Mouse (Mus musculus) gastrocnemius, adult 2 months (tissue): ENCODE results near the gene Rpl10. TPM values are rescaled to one million over a fixed set of nuclear protein-coding genes. Genes with fewer than 3 reads are reported as not detected.

ENCODE experiments used
- DNase-seq: peaks from one replicate; pipeline ENCODE4 v3.0.0; 2022
- H3K27ac ChIP-seq: fragments of 200-600 bp; 2 replicates; pipeline ENCODE4 v1.8.1; 2022; ENCODE audit warnings: mild to moderate bottlenecking
- H3K4me3 ChIP-seq: fragments of 200-600 bp; 2 replicates; pipeline ENCODE4 v1.8.1; 2022; ENCODE audit warnings: mild to moderate bottlenecking, moderate library complexity
- CTCF ChIP-seq: fragments of 200-600 bp; IDR thresholded peaks from 2 replicates; pipeline ENCODE4 v1.8.1; 2022; ENCODE audit warnings: antibody characterized with exemption, mild to moderate bottlenecking, moderate library complexity
- intact Hi-C: fragments of 180-260 bp; cut with DNase I; formaldehyde crosslinking; loops from one replicate; pipeline ENCODE4 v1.15.1; 2025
- long read RNA-seq, 2 experiments: library from polyadenylated mRNA; stranded (forward); transcript quantifications; one replicate each; pipeline ENCODE4 v2.0.0; 2021
- total RNA-seq, 2 experiments: library from RNA; stranded (reverse); gene quantifications; 2 replicates each; pipeline ENCODE4 v1.2.3; 2021

The Rpl10 gene
- total RNA-seq, result 100 to 1,000 TPM; 165 to 212 TPM
- long read RNA-seq, experiment 1, partial matches to known transcripts, result 3 of 8 reads
- long read RNA-seq, experiment 1, other reads (novel, unspliced or antisense), result 2 of 8 reads
- long read RNA-seq, experiment 2, partial matches to known transcripts, result 1 of 6 reads
- long read RNA-seq, experiment 2, other reads (novel, unspliced or antisense), result 3 of 6 reads

DNA sequence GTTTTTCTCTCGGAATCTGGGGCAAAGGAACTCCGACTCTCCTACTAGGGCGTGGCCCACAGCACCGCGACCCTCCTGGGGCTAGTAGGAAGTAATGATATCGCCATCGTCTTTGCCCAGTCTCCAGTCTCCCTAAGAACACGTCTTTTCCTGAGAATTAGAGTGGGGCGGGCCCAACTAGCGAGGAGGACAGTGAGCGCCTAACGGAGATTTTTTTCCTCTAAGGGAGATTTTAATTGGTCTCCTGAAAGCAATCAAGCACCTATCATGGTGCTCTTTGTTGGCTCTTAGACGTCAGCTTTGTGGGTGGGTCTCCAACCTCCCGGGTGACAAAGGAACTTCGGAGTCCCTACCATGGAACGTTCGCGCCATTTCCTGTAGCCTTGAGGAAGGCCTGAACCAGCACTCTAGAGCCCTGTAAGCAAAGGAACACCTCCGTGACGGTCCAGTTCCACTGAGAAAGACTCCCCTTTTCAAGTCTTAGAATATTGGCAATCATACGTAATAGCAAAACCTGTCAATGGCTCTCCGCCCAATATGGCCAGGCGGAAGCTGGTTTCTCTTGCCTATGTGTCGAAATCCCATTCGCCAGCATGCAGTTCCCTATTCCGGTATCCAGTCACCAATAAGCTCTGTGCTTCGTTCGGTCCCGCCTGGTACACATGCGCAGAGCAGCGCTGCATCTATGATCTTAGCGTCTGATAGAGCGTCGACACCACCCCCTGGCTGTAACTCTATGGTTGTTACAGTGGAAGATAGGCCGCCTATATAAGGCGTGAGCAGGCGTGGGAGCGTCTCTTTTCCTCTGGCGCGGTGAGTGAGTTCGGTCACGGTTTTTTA, at the start of gene Rpl10:
TSS of gene Rpl10 (plus strand) at position 751 of the 840 bp plus-strand sequence.
- peak; percentile 94 for DNase-seq
- peak within 1 kb of the TSS; percentile 79 for H3K4me3 ChIP-seq
- peak within 1 kb of the TSS; percentile 99 for H3K27ac ChIP-seq
- TF ChIP-seq CTCF, result peak; percentile 42
- intact Hi-C loops, result loop anchor here (5.0 kb wide), 1 partner anchor 42 kb away; the partner anchor contains the start of gene Fam50a

DNA sequence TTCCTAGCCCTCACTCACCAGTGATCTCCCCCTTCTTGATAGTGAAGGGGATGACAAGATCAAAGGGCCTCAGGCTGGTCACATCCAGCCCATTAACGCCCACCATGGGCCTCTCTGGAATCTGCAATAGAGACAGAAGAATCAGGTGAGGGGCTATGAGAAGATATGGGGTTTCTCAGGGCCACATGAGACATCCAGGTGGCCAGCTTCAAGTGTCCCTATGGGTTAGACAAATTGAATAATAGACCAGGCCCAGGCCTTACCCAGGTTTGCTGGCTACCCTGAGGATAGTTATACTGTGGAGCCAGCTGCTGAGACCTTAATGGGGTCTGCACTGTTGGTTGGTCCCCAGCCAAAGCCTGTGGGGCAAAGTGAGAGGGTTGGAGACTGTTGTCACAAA, 40.6 kb upstream of the Rpl10 start:
- Histone ChIP-seq H3K27ac (no peak overlapping the region), H3K4me3 (no peak overlapping the region)
- no peak for DNase-seq
- TF ChIP-seq CTCF, result no peak
- intact Hi-C loops, result no loop called here

DNA sequence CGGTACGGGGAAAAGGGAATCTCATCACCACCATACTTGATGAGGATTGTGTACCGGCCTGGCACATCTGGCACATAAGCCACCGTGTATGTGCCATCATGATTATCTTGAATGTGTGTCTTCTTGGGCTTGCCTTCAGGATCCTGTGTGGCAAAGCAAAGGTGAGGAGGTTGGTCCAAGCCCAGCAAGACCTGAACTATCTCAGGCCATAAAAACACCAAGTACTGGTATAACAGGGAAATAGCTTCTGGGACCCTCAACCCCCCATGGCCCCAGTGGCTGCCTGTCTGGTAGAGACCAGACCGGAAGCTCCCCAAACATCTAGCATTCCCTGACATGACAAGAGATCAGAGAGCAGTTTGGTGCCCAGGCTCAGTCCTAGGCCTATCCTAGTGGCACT, 37.4 kb upstream of the Rpl10 start:
- TF ChIP-seq CTCF, result no peak
- Histone ChIP-seq H3K4me3 (no peak overlapping the region), H3K27ac (no peak overlapping the region)
- no peak for DNase-seq
- intact Hi-C loops, result no loop called here

DNA sequence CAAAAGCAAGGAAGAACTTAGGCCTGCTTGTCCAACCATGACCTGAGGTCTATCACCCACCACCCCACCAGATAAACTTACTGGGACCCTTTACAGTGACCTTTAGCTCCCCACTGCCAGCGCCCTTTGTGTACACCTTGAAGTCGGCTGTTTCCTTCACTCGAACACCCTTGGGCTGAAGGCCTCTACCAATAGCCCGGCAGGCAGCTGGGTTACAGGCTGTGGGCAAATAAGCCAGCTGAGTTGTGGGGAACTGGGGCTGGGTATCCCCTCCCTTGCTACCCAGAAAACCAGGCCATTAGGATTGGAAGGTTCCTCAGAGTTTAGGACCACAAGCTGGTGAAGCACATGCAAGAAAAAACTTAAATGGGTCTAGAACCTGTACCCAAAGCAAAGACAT, 30.3 kb upstream of the Rpl10 start:
- no peak overlapping the region for H3K27ac ChIP-seq
- no peak for TF ChIP-seq CTCF
- H3K4me3 ChIP-seq, result no peak overlapping the region
- no peak for DNase-seq
- intact Hi-C loops, result loop anchor here (10.0 kb wide), 2 partner anchors 276 to 446 kb away; partner anchors contain the start of gene Hcfc1

DNA sequence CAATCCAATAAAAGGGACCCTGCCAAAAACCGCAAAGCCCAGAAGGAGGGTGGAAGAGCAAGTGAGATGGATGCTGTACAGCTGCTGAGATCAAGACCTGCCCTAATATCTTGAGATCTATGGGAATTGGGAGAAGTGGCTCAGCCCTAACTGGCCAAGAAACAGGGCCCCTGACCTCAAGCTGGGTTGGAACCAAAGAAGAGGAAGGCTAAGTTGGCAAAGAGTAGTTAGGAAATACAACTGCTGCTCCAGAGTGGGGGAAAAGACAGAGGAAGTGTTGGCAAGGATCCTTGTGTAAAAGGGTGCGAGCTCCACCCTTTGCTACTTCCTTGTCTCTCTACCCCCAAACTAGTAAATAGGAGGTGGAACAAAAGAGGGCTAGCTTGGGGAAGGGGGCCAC, 27.2 kb upstream of the Rpl10 start:
- Histone ChIP-seq H3K27ac (peak overlapping the region; percentile 90; the same call in 1 of the 2 replicates), H3K4me3 (peak overlapping the region; percentile 81)
- DNase-seq, result no peak
- intact Hi-C loops, result loop anchor here (10.0 kb wide), 2 partner anchors 279 to 449 kb away; partner anchors contain the start of gene Hcfc1
- no peak for TF ChIP-seq CTCF

DNA sequence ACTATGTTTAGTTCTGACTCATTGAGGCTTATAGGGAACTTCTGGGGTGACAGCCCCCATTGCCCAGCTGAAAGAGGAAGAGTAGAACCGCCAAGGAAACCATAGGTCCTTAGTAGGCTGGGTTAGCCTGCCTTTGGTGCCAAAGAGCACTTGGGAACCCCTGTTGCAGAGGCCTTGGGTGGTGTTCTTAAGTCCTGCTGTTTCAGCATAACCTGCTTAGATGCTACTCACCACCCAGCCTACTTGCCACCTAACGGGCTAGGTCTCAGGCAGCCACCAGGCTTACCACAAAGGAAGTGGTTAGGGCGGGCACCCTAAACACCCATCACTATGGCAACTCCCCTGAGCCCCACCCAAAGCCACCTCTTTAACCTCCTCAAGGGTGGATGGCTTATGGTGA, 26.8 kb upstream of the Rpl10 start:
- DNase-seq, result no peak
- Histone ChIP-seq H3K27ac (peak overlapping the region; percentile 90), H3K4me3 (peak overlapping the region; percentile 81)
- no peak for TF ChIP-seq CTCF
- intact Hi-C loops, result loop anchor here (10.0 kb wide), 2 partner anchors 279 to 449 kb away; partner anchors contain the start of gene Hcfc1

DNA sequence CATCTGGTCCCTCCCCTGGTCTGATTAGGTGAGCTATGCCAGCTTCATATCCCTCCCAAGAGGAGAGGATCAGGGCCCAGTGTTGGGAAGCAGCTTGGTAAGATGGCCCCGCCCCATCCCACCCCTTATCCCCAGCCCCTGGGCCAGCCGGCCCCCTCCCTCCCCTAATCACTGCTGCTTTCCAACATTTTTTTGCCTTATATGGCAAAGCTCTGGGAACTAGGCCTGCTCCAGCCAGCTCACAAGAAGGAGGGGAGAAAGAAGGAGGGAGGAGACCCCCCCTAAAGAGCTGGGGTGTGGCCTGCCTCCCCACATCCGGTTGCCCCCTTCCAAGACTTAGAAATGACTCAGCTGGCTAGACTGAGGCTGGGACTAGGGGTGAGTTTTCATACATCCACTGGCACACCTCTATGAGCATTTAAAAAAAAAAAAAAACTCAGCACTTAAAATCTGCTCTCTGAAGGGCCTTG, 26.0 kb upstream of the Rpl10 start:
- peak overlapping the region; percentile 90 for H3K27ac ChIP-seq
- DNase-seq, result peak; percentile 64
- H3K4me3 ChIP-seq, result peak overlapping the region; percentile 81
- TF ChIP-seq CTCF, result no peak
- intact Hi-C loops, result loop anchor here (5.0 to 10.0 kb wide), 6 partner anchors 127 to 450 kb away; partner anchors contain the start of genes Fam3a, G6pdx, Hcfc1 and Ikbkg

DNA sequence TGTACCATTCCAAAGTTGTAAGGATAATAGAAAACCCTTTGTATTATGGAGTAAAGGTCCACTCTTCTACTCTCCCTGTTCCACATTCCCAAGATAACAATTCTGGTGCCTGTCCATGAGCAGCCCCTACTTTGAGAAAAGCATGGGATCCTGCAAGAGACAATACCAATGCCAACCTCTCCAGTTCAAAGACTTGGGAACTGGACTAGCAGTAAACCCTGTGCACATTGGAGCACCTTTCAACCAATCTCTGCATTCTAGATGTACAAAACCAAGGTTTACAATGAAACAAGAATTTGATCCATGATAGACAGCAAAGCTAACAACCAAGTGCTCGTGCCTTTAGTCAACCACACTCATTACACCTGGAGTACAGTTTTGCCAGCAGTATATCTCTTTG, 25.5 kb upstream of the Rpl10 start:
- Histone ChIP-seq H3K27ac (peak overlapping the region; percentile 90), H3K4me3 (peak overlapping the region; percentile 81)
- TF ChIP-seq CTCF, result no peak
- no peak for DNase-seq
- intact Hi-C loops, result loop anchor here (5.0 to 10.0 kb wide), 6 partner anchors 128 to 450 kb away; partner anchors contain the start of genes Fam3a, G6pdx, Hcfc1 and Ikbkg

DNA sequence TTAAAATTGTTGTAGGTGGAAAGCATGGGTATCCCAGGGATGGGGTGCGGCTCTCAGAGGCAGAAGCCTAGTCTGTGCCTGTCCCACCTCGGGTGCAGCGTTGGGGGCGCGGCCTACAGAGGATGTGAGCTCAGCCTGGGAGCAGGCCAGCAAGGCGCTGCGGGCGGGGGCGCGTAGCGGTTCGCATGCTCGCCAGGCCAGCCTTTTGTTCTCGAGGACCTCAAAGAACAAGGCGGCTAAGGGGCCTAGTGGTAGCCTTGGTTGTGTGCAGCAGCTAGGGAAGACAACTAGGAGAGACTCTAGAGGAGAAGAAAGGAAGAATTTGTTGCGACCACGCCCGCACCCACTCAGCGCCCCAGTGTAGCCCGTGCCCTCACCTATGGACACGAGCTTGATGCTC, 24.9 kb upstream of the Rpl10 start:
- H3K4me3 ChIP-seq, result peak overlapping the region; percentile 81
- H3K27ac ChIP-seq, result peak overlapping the region; percentile 90
- TF ChIP-seq CTCF, result no peak
- intact Hi-C loops, result loop anchor here (5.0 to 10.0 kb wide), 6 partner anchors 128 to 451 kb away; partner anchors contain the start of genes Fam3a, G6pdx, Hcfc1 and Ikbkg
- DNase-seq, result peak; percentile 88

DNA sequence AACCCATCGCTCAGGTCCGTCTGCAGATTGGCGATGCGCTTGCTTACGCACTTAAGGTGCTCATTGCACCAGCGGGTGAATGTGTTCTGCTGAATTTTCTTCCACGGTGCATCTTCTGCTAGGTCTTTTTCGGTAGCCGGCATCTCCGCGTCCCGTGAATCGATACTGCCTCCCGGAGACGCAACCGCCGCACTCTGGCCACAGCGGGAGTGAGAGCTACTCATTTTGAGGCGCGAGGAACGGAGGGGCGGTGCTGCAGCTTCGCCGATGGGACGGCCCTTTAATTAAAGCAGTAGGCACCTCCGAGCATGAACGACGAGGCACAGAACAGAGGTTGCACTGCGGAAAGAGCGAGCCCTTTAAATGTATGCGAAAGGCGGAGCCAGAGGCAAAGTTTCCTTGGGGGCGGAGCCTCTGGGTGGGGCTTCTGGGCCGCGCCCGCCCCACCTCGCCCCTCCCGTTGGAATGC, 24.4 kb upstream of the Rpl10 start:
- DNase-seq, result peak; percentile 90
- intact Hi-C loops, result loop anchor here (5.0 to 10.0 kb wide), 6 partner anchors 129 to 451 kb away; partner anchors contain the start of genes Fam3a, G6pdx, Hcfc1 and Ikbkg
- peak; percentile 25; the same call in 1 of the 2 replicates for TF ChIP-seq CTCF
- peak overlapping the region; percentile 81 for H3K4me3 ChIP-seq
- peak overlapping the region; percentile 90 for H3K27ac ChIP-seq

DNA sequence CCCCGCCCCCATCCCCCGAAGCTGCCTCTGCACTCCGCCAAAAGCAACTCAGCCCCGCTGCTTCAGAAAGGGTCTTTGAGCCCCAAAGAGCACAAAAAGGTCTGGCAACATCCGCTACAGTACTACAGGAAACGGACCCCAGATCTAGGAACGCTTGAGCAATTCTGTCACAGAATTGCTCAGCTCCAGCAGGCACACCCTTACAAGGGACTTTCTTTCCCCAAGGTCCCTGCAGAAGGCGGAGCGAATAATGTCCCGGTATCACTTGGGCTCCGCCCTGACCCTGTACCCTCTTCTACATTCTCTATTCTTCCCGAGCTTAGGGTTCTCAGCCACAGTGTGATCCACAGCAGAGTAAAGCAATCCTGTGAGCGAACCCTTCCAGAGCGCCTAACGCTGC, 23.9 kb upstream of the Rpl10 start:
- Histone ChIP-seq H3K4me3 (peak overlapping the region; percentile 81), H3K27ac (peak overlapping the region; percentile 90)
- intact Hi-C loops, result loop anchor here (5.0 to 10.0 kb wide), 6 partner anchors 129 to 452 kb away; partner anchors contain the start of genes Fam3a, G6pdx, Hcfc1 and Ikbkg
- no peak for TF ChIP-seq CTCF
- DNase-seq, result peak; percentile 41

DNA sequence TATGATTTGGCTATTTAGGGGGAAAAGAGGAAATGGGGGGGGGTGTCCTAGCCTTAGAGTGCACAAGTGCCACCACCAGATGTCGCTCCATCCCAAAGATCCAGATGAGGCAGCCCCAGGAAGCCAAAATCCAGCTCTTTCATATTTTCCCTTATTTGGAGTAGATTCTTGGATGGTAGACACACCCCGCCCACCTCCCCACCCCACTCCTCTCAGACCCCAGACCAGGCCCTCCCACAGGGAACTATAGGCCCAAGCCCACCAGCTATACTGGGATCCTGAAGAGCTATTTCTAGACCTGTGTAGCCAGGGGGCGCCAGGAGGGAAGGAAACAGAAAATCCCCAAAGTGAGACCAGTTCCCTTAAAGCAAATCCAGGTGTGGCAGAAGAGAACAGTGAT, 22.0 kb upstream of the Rpl10 start:
- H3K27ac ChIP-seq, result peak overlapping the region; percentile 78
- peak; percentile 72 for TF ChIP-seq CTCF
- H3K4me3 ChIP-seq, result peak overlapping the region; percentile 73
- intact Hi-C loops, result loop anchor here (1.0 to 10.0 kb wide), 7 partner anchors 131 to 454 kb away; partner anchors contain the start of genes Fam3a, G6pdx, Hcfc1 and Ikbkg
- DNase-seq, result peak; percentile 68
